Mouse (Mus musculus) G1E (cell line): Measurements from ENCODE around the gene Rapgef2.

ENCODE experiments used
- CTCF ChIP-seq: IDR thresholded peaks from 2 replicates; pipeline ENCODE4 v1.5.1; 2012; ENCODE audit warnings: low read depth, low read length, inconsistent platforms, mixed read lengths
- GATA1 ChIP-seq: IDR thresholded peaks from 2 replicates; pipeline ENCODE4 v1.6.1; 2012; ENCODE audit warnings: borderline replicate concordance, low read length, inconsistent platforms, mixed read lengths
- GATA2 ChIP-seq: IDR thresholded peaks from 2 replicates; pipeline ENCODE4 v1.6.1; 2012; ENCODE audit warnings: low read depth, low read length, inconsistent platforms, borderline replicate concordance
- POLR2AphosphoS5 ChIP-seq: IDR thresholded peaks from 2 replicates; pipeline ENCODE4 v1.6.1; 2012; ENCODE audit warnings: low read depth, low read length, inconsistent platforms; ENCODE audit not compliant: insufficient replicate concordance
- TAL1 ChIP-seq: conservative IDR thresholded peaks from 2 replicates; pipeline ENCODE4 v1.6.1; 2012; ENCODE audit warnings: low read depth, low read length, inconsistent platforms, mixed read lengths

DNA sequence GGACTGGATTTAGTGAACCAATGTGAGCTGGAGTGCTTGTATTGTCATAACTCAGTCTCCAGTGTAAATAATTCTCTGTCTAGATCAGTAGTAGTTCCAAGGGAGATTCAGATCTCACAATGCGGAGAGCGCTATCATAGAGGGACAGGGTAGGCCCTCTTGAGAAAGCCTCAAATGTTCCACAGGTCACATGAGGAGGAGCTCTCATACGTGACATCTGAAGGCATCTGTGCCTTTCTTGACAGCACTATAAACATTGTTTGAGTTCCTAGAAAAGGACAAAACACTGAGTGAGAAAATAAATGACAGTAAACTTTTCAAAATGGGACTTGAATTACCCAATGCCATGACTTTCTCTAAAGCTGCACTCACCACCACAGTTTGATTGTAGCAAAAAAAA is 8.4 kb upstream of the Rapgef2 start:
- TF ChIP-seq CTCF (no peak), GATA1 (no peak), POLR2AphosphoS5 (no peak), TAL1 (no peak), GATA2 (no peak)
